ENCODE assay signal across 11 mouse cellular contexts in genomic region chr11:101053974-101054373, GRCm38 (mm10). TPM values are rescaled to one million over a fixed set of nuclear protein-coding genes. Genes with fewer than 3 reads are reported as not detected.
DNase-seq lines count a peak whose midpoint lies in the region; ATAC-seq and TF ChIP-seq lines count a peak whose summit lies in the region.
"Had no signal": no experiment of that assay in that cellular context is flagged by ENCODE, and none has a peak within 500 bp of the region (broad histone marks: within the 10 kb centered on the region; RNA-seq: fewer than 3 reads in every experiment).

No protein-coding gene starts in this region.

- H3K27me3 ChIP-seq in embryonic facial prominence, embryonic 11.5 days (ENCODE audit: control insufficient read depth, insufficient read depth, low read length), result no peaks in the 10 kb centered on the region
- no peaks in the 10 kb centered on the region for H3K27me3 ChIP-seq in embryonic facial prominence, embryonic 10.5 days (replicated peaks; ENCODE audit: low read depth, poor library complexity, severe bottlenecking)
- H3K27me3 ChIP-seq in E14TG2a.4 (ENCODE audit: insufficient read depth, low read length), result no peaks in the 10 kb centered on the region
- H3K27me3 ChIP-seq in forebrain, embryonic 16.5 days (replicated peaks; ENCODE audit: control insufficient read depth, insufficient read depth, low read length), result no peaks in the 10 kb centered on the region
- H3K27me3 ChIP-seq: limb, embryonic 13.5 days had no signal

- no peak overlapping the region for H3K4me3 ChIP-seq in embryonic facial prominence, embryonic 11.5 days (ENCODE audit: low read depth, low read length)
- H3K4me3 ChIP-seq in embryonic facial prominence, embryonic 10.5 days, result no peak overlapping the region
- H3K4me3 ChIP-seq in lung, adult 2 months (replicated peaks; ENCODE audit: extremely low read depth, low read depth, low read length), result no peak overlapping the region
- no peak overlapping the region for H3K4me3 ChIP-seq in E14TG2a.4 (replicated peaks; ENCODE audit: low read length)
- no peak overlapping the region for H3K4me3 ChIP-seq in forebrain, embryonic 16.5 days (replicated peaks; ENCODE audit: low read length)
- H3K4me3 ChIP-seq: heart, embryonic 10.5 days; limb, embryonic 13.5 days had no signal

- no peaks in the 10 kb centered on the region; the same call in 1 of the 2 replicates for H3K36me3 ChIP-seq in embryonic facial prominence, embryonic 11.5 days (replicated peaks; ENCODE audit: control insufficient read depth, insufficient read depth, low read depth, low read length)
- peaks cover 84% of the 10 kb centered on the region for H3K36me3 ChIP-seq in embryonic facial prominence, embryonic 10.5 days (replicated peaks)
- H3K36me3 ChIP-seq in E14TG2a.4 (ENCODE audit: insufficient read depth, low read length), result peaks cover 15% of the 10 kb centered on the region
- peaks cover 28% of the 10 kb centered on the region for H3K36me3 ChIP-seq in forebrain, embryonic 16.5 days (ENCODE audit: control insufficient read depth, insufficient read depth)

- DNase-seq in embryonic facial prominence, embryonic 11.5 days (ENCODE audit: low spot score), result peak; percentile 10
- no peak for DNase-seq in embryonic facial prominence, embryonic 10.5 days (ENCODE audit: low spot score)
- no peak for DNase-seq in lung, adult 2 months
- DNase-seq in lung, postnatal 10 days, result no peak
- peak; percentile 60 for DNase-seq in induced T-regulatory cell, adult 2 months (ENCODE audit: low read depth)
- DNase-seq in urinary bladder, postnatal 36 days (ENCODE audit: low spot score in 2 of 2), result no peak
- DNase-seq: adrenal gland, adult 2 months had no signal

- no peaks in the 10 kb centered on the region for H3K4me1 ChIP-seq in embryonic facial prominence, embryonic 11.5 days (ENCODE audit: control insufficient read depth, insufficient read depth, low read length)
- H3K4me1 ChIP-seq in embryonic facial prominence, embryonic 10.5 days, result peaks cover 6% of the 10 kb centered on the region
- peaks cover 21% of the 10 kb centered on the region for H3K4me1 ChIP-seq in lung, adult 2 months (ENCODE audit: control insufficient read depth, insufficient read depth, low read length)
- peaks cover 53% of the 10 kb centered on the region for H3K4me1 ChIP-seq in E14TG2a.4 (replicated peaks; ENCODE audit: low read depth, low read length)
- no peaks in the 10 kb centered on the region for H3K4me1 ChIP-seq in forebrain, embryonic 16.5 days (replicated peaks; ENCODE audit: control insufficient read depth, insufficient read depth, low read length)

- no peak overlapping the region for H3K4me2 ChIP-seq in embryonic facial prominence, embryonic 11.5 days (ENCODE audit: low read depth, low read length)
- H3K4me2 ChIP-seq in forebrain, embryonic 16.5 days (ENCODE audit: low read length), result no peak overlapping the region
- H3K4me2 ChIP-seq: limb, embryonic 13.5 days had no signal

- no peak for ATAC-seq in embryonic facial prominence, embryonic 11.5 days (replicated peaks; ENCODE audit: insufficient number of reproducible peaks, low FRiP score, low TSS enrichment, low read depth)
- ATAC-seq in forebrain, embryonic 16.5 days, result no peak

- no peak for TF ChIP-seq POLR2A in lung, adult 2 months (IDR thresholded peaks at IDR 0.05; ENCODE audit: borderline replicate concordance, extremely low read depth, low read depth, low read length)

- no peaks in the 10 kb centered on the region for H3K9me3 ChIP-seq in embryonic facial prominence, embryonic 11.5 days (replicated peaks; ENCODE audit: control insufficient read depth, low read length)
- H3K9me3 ChIP-seq in embryonic facial prominence, embryonic 10.5 days, result no peaks in the 10 kb centered on the region
- H3K9me3 ChIP-seq in E14TG2a.4 (ENCODE audit: low read length), result peaks cover 4% of the 10 kb centered on the region
- H3K9me3 ChIP-seq in forebrain, embryonic 16.5 days (ENCODE audit: control insufficient read depth, low read length), result no peaks in the 10 kb centered on the region
- H3K9me3 ChIP-seq: heart, embryonic 10.5 days; limb, embryonic 13.5 days had no signal

- 91% methylated on average over 1 of the region's 1 CpGs for WGBS in embryonic facial prominence, embryonic 11.5 days
- WGBS in embryonic facial prominence, embryonic 10.5 days, result 91% methylated on average over 1 of the region's 1 CpGs
- WGBS in lung, adult 2 months, result 97% methylated on average over 1 of the region's 1 CpGs
- 91% methylated on average over 1 of the region's 1 CpGs for WGBS in forebrain, embryonic 16.5 days

- no peak overlapping the region for H3K27ac ChIP-seq in embryonic facial prominence, embryonic 11.5 days (replicated peaks; ENCODE audit: low read depth, low read length)
- H3K27ac ChIP-seq in embryonic facial prominence, embryonic 10.5 days (replicated peaks), result no peak overlapping the region
- H3K27ac ChIP-seq in forebrain, embryonic 16.5 days (ENCODE audit: low read length), result no peak overlapping the region
- H3K27ac ChIP-seq: heart, embryonic 10.5 days; limb, embryonic 13.5 days had no signal

- no peak overlapping the region for H3K9ac ChIP-seq in embryonic facial prominence, embryonic 11.5 days (replicated peaks; ENCODE audit: low read length)
- H3K9ac ChIP-seq in forebrain, embryonic 16.5 days (replicated peaks; ENCODE audit: low read depth, low read length), result no peak overlapping the region
- H3K9ac ChIP-seq: limb, embryonic 13.5 days had no signal

- TF ChIP-seq CTCF in lung, adult 2 months (IDR thresholded peaks at IDR 0.05; ENCODE audit: insufficient read depth, low read length), result peak; percentile 45
- peak; percentile 97 for TF ChIP-seq CTCF in E14TG2a.4 (conservative IDR thresholded peaks at IDR 0.05; ENCODE audit: low read length)

RNA-seq across cellular contexts. Expression of gene Naglu, which starts 15.8 kb away (rescaled TPM):
- polyA plus RNA-seq in embryonic facial prominence, embryonic 11.5 days (2014; fragmentation: Nextera tagmentation; extraction: Ambion mirVana), result 3.5 and 5.9 TPM in 2 replicates
- polyA plus RNA-seq in embryonic facial prominence, embryonic 10.5 days (2016; fragmentation: Nextera tagmentation; extraction: Ambion mirVana), result 7.4 and 8.9 TPM in 2 replicates
- 32.2 and 33.5 TPM in 2 replicates for polyA plus RNA-seq in lung, adult 2 months (2012; rRNA removed)
- 7.1 and 8.0 TPM in 2 replicates for polyA plus RNA-seq in forebrain, embryonic 16.5 days (2015; fragmentation: Nextera tagmentation; extraction: Ambion mirVana)

RNA-seq across cellular contexts. Expression of gene Hsd17b1, which starts 24.2 kb away (rescaled TPM):
- not detected in 2 replicates for polyA plus RNA-seq in embryonic facial prominence, embryonic 11.5 days (2014; fragmentation: Nextera tagmentation; extraction: Ambion mirVana)
- polyA plus RNA-seq in embryonic facial prominence, embryonic 10.5 days (2016; fragmentation: Nextera tagmentation; extraction: Ambion mirVana), result 0.21 TPM in 1 of 2 replicates, not detected in the other
- polyA plus RNA-seq in lung, adult 2 months (2012; rRNA removed), result 0.17 and 0.29 TPM in 2 replicates
- 0.25 and 0.30 TPM in 2 replicates for polyA plus RNA-seq in forebrain, embryonic 16.5 days (2015; fragmentation: Nextera tagmentation; extraction: Ambion mirVana)
- polyA plus RNA-seq: heart, embryonic 10.5 days had no signal

RNA-seq across cellular contexts. Expression of gene Coasy, which starts 28.4 kb away (rescaled TPM):
- polyA plus RNA-seq in embryonic facial prominence, embryonic 11.5 days (2014; fragmentation: Nextera tagmentation; extraction: Ambion mirVana), result 44.9 and 58.1 TPM in 2 replicates
- polyA plus RNA-seq in embryonic facial prominence, embryonic 10.5 days (2016; fragmentation: Nextera tagmentation; extraction: Ambion mirVana), result 48.7 and 51.1 TPM in 2 replicates
- polyA plus RNA-seq in lung, adult 2 months (2012; rRNA removed), result 40.2 and 43.9 TPM in 2 replicates
- 45.9 and 48.1 TPM in 2 replicates for polyA plus RNA-seq in forebrain, embryonic 16.5 days (2015; fragmentation: Nextera tagmentation; extraction: Ambion mirVana)

RNA-seq across cellular contexts. Expression of gene Mlx, which starts 33.1 kb away (rescaled TPM):
- polyA plus RNA-seq in embryonic facial prominence, embryonic 11.5 days (2014; fragmentation: Nextera tagmentation; extraction: Ambion mirVana), result 45.7 and 47.9 TPM in 2 replicates
- 40.6 and 41.0 TPM in 2 replicates for polyA plus RNA-seq in embryonic facial prominence, embryonic 10.5 days (2016; fragmentation: Nextera tagmentation; extraction: Ambion mirVana)
- polyA plus RNA-seq in lung, adult 2 months (2012; rRNA removed), result 25.5 and 47.0 TPM in 2 replicates
- 94.6 and 102 TPM in 2 replicates for polyA plus RNA-seq in forebrain, embryonic 16.5 days (2015; fragmentation: Nextera tagmentation; extraction: Ambion mirVana)

RNA-seq across cellular contexts. Expression of gene Psmc3ip, which starts 41.3 kb away (rescaled TPM):
- polyA plus RNA-seq in embryonic facial prominence, embryonic 11.5 days (2014; fragmentation: Nextera tagmentation; extraction: Ambion mirVana), result 61.2 and 62.4 TPM in 2 replicates
- polyA plus RNA-seq in embryonic facial prominence, embryonic 10.5 days (2016; fragmentation: Nextera tagmentation; extraction: Ambion mirVana), result 69.5 and 72.3 TPM in 2 replicates
- 1.5 and 2.1 TPM in 2 replicates for polyA plus RNA-seq in lung, adult 2 months (2012; rRNA removed)
- 37.3 and 43.6 TPM in 2 replicates for polyA plus RNA-seq in forebrain, embryonic 16.5 days (2015; fragmentation: Nextera tagmentation; extraction: Ambion mirVana)

Comparison
In these comparisons a context has a peak if more than half of its experiments do, and no peak if none do; other contexts are left out.
1. DNase-seq: peak in embryonic facial prominence, embryonic 11.5 days (single experiment) and induced T-regulatory cell, adult 2 months (single experiment); none in embryonic facial prominence, embryonic 10.5 days (single experiment), lung, adult 2 months (single experiment), lung, postnatal 10 days (single experiment) and urinary bladder, postnatal 36 days (0 of 2).